Mouse (Mus musculus): ENCODE results near the gene Pdk1. TPM values are rescaled to one million over a fixed set of nuclear protein-coding genes. Genes with fewer than 3 reads are reported as not detected.
"Not testable (repeated sequence)": the region's sequence is repeated elsewhere in the genome, so short reads cannot be mapped to it uniquely, and the experiment has no call there.

Pdk1 gene
- polyA plus RNA-seq, 1 experiment from 2014 or later = 50.1 TPM

- Histone ChIP-seq H3K27ac (no peak overlapping the region), H3K36me3 (peaks cover 6% of the 10 kb centered on the region), H3K27me3 (no peaks in the 10 kb centered on the region), H3K4me2 (no peak overlapping the region), H3K9ac (no peak overlapping the region), H3K4me1 (no peaks in the 10 kb centered on the region), H3K4me3 (no peak overlapping the region), H3K9me3 (no peaks in the 10 kb centered on the region)
- 89% methylated on average over 7 of the region's 7 CpGs for WGBS
- ATAC-seq (ENCODE audit: borderline replicate concordance, extremely low read depth, low FRiP score, low TSS enrichment) = no peak
These were observed 32.1 kb downstream of the Pdk1 start for GRCm38 (mm10) chr2:71905154-71905553.

GRCm38 (mm10) chr2:71906356-71906755 is 33.3 kb downstream of the Pdk1 start:
- H3K27ac ChIP-seq; ATAC-seq (ENCODE audit: borderline replicate concordance, extremely low read depth, low FRiP score, low TSS enrichment); H3K9me3 ChIP-seq; H3K4me1 ChIP-seq; H3K9ac ChIP-seq; H3K4me3 ChIP-seq; H3K4me2 ChIP-seq; H3K27me3 ChIP-seq; H3K36me3 ChIP-seq: not testable (repeated sequence)
- WGBS = 92% methylated on average over 8 of the region's 8 CpGs

GRCm38 (mm10) chr2:71913911-71914310 is 40.9 kb downstream of the Pdk1 start:
- H3K4me2 ChIP-seq = no peak overlapping the region
- H3K4me3 ChIP-seq = no peak overlapping the region
- H3K4me1 ChIP-seq = no peaks in the 10 kb centered on the region
- H3K27ac ChIP-seq = no peak overlapping the region
- H3K36me3 ChIP-seq = no peaks in the 10 kb centered on the region
- H3K9ac ChIP-seq = no peak overlapping the region
- no peaks in the 10 kb centered on the region for H3K9me3 ChIP-seq
- WGBS = 63% methylated on average over 10 of the region's 10 CpGs
- no peak for ATAC-seq (ENCODE audit: borderline replicate concordance, extremely low read depth, low FRiP score, low TSS enrichment)
- no peaks in the 10 kb centered on the region for H3K27me3 ChIP-seq

- Histone ChIP-seq H3K4me3 (no peak overlapping the region), H3K27me3 (no peaks in the 10 kb centered on the region), H3K27ac (no peak overlapping the region), H3K9ac (no peak overlapping the region), H3K4me2 (no peak overlapping the region), H3K36me3 (no peaks in the 10 kb centered on the region), H3K9me3 (no peaks in the 10 kb centered on the region), H3K4me1 (no peaks in the 10 kb centered on the region)
- no peak for ATAC-seq (ENCODE audit: borderline replicate concordance, extremely low read depth, low FRiP score, low TSS enrichment)
- 48% methylated on average over 11 of the region's 11 CpGs for WGBS
These were observed 46.2 kb downstream of the Pdk1 start for GRCm38 (mm10) chr2:71919227-71919647.

GRCm38 (mm10) chr2:71924931-71925330 is 51.9 kb downstream of the Pdk1 start:
- H3K27ac ChIP-seq; H3K27me3 ChIP-seq; H3K4me1 ChIP-seq; H3K4me3 ChIP-seq; ATAC-seq (ENCODE audit: borderline replicate concordance, extremely low read depth, low FRiP score, low TSS enrichment); H3K9me3 ChIP-seq; H3K4me2 ChIP-seq; H3K36me3 ChIP-seq; H3K9ac ChIP-seq: not testable (repeated sequence)
- WGBS = 93% methylated on average over 2 of the region's 2 CpGs

- Histone ChIP-seq H3K4me3 (no peak overlapping the region), H3K27me3 (no peaks in the 10 kb centered on the region), H3K9ac (no peak overlapping the region), H3K36me3 (no peaks in the 10 kb centered on the region), H3K4me2 (no peak overlapping the region), H3K27ac (no peak overlapping the region), H3K9me3 (no peaks in the 10 kb centered on the region), H3K4me1 (no peaks in the 10 kb centered on the region)
- WGBS = 81% methylated on average over 8 of the region's 8 CpGs
- no peak for ATAC-seq (ENCODE audit: borderline replicate concordance, extremely low read depth, low FRiP score, low TSS enrichment)
These were observed 61.0 kb downstream of the Pdk1 start for GRCm38 (mm10) chr2:71934046-71934445.

GRCm38 (mm10) chr2:71936711-71937110 is 63.7 kb downstream of the Pdk1 start:
- H3K4me1 ChIP-seq = no peaks in the 10 kb centered on the region
- no peak overlapping the region for H3K9ac ChIP-seq
- no peak for ATAC-seq (ENCODE audit: borderline replicate concordance, extremely low read depth, low FRiP score, low TSS enrichment)

GRCm38 (mm10) chr2:71937649-71938308 is 64.8 kb downstream of the Pdk1 start:
- no peaks in the 10 kb centered on the region for H3K36me3 ChIP-seq
- no peak for ATAC-seq (ENCODE audit: borderline replicate concordance, extremely low read depth, low FRiP score, low TSS enrichment)
- H3K4me3 ChIP-seq = no peak overlapping the region
- no peak overlapping the region for H3K9ac ChIP-seq
- no peak overlapping the region for H3K4me2 ChIP-seq
- no peak overlapping the region for H3K27ac ChIP-seq
- H3K9me3 ChIP-seq = no peaks in the 10 kb centered on the region
- 75% methylated on average over 3 of the region's 3 CpGs for WGBS
- H3K27me3 ChIP-seq = no peaks in the 10 kb centered on the region
- no peaks in the 10 kb centered on the region for H3K4me1 ChIP-seq

More at GRCm38 (mm10) chr2:71936711-71937110, 63.7 kb downstream of the Pdk1 start:
- no peaks in the 10 kb centered on the region for H3K9me3 ChIP-seq
- no peak overlapping the region for H3K27ac ChIP-seq
- WGBS = 82% methylated on average over 1 of the region's 1 CpGs
- H3K4me2 ChIP-seq = no peak overlapping the region
- no peak overlapping the region for H3K4me3 ChIP-seq
- no peaks in the 10 kb centered on the region for H3K27me3 ChIP-seq
- no peaks in the 10 kb centered on the region for H3K36me3 ChIP-seq

- H3K9ac ChIP-seq = no peak overlapping the region
- no peaks in the 10 kb centered on the region for H3K36me3 ChIP-seq
- no peaks in the 10 kb centered on the region for H3K9me3 ChIP-seq
- no peak overlapping the region for H3K27ac ChIP-seq
- no peak overlapping the region for H3K4me2 ChIP-seq
- no peak overlapping the region for H3K4me3 ChIP-seq
- WGBS = 43% methylated on average over 6 of the region's 6 CpGs
- ATAC-seq (ENCODE audit: borderline replicate concordance, extremely low read depth, low FRiP score, low TSS enrichment) = no peak
- no peaks in the 10 kb centered on the region for H3K27me3 ChIP-seq
- no peaks in the 10 kb centered on the region for H3K4me1 ChIP-seq
These were observed 65.8 kb downstream of the Pdk1 start for GRCm38 (mm10) chr2:71938716-71939393.

- Histone ChIP-seq H3K36me3 (no peaks in the 10 kb centered on the region), H3K27ac (no peak overlapping the region), H3K9ac (no peak overlapping the region), H3K4me1 (no peaks in the 10 kb centered on the region), H3K27me3 (no peaks in the 10 kb centered on the region), H3K4me2 (no peak overlapping the region), H3K4me3 (no peak overlapping the region), H3K9me3 (no peaks in the 10 kb centered on the region)
- 90% methylated on average over 3 of the region's 3 CpGs for WGBS
- no peak for ATAC-seq (ENCODE audit: borderline replicate concordance, extremely low read depth, low FRiP score, low TSS enrichment)
These were observed 68.1 kb downstream of the Pdk1 start for GRCm38 (mm10) chr2:71941005-71941720.

GRCm38 (mm10) chr2:71941721-71942087 is 68.7 kb downstream of the Pdk1 start:
- H3K27me3 ChIP-seq = no peaks in the 10 kb centered on the region
- ATAC-seq (ENCODE audit: borderline replicate concordance, extremely low read depth, low FRiP score, low TSS enrichment) = no peak
- H3K9me3 ChIP-seq = no peaks in the 10 kb centered on the region
- no peak overlapping the region for H3K27ac ChIP-seq
- WGBS = 89% methylated on average over 5 of the region's 5 CpGs
- H3K4me1 ChIP-seq = no peaks in the 10 kb centered on the region
- H3K4me2 ChIP-seq = no peak overlapping the region
- no peak overlapping the region for H3K4me3 ChIP-seq
- no peak overlapping the region for H3K9ac ChIP-seq
- no peaks in the 10 kb centered on the region for H3K36me3 ChIP-seq

- Histone ChIP-seq H3K4me2 (no peak overlapping the region), H3K27ac (no peak overlapping the region), H3K36me3 (no peaks in the 10 kb centered on the region), H3K4me3 (no peak overlapping the region), H3K27me3 (no peaks in the 10 kb centered on the region), H3K4me1 (no peaks in the 10 kb centered on the region), H3K9me3 (no peaks in the 10 kb centered on the region), H3K9ac (no peak overlapping the region)
- ATAC-seq (ENCODE audit: borderline replicate concordance, extremely low read depth, low FRiP score, low TSS enrichment) = no peak
- 67% methylated on average over 4 of the region's 4 CpGs for WGBS
These were observed 78.2 kb downstream of the Pdk1 start for GRCm38 (mm10) chr2:71951212-71951611.
